Mouse (Mus musculus) thymus, postnatal 4 days (tissue): ENCODE results near the gene Fam162b.
A peak's percentile ranks its signal among the peaks of the same experiment; 100 is the strongest.

Source experiments
- DNase-seq: peaks from one replicate; pipeline ENCODE4 v3.0.0; 2021

Fam162b gene

DNA sequence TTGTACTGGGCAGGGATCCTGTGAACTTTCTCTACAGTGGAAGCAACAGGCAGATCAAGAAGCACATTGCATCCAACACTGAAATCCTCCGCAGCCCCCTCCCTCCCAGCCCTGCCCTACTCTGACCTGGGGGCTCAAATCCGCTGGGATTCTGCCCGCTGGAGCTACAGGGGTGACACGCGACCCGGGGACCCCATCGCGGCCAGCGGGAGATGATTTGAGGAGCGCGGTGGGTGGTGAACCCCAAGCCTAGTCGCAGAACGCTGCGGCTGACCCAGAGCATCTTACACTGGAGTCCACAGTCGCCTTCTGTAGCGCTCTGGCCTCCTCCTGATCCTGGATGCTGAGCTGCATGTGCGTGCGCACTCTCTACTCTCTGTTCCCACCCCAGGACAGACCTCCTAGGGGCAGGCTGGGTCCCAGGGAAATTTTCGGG lies at the start of gene Fam162b:
Gene Fam162b, minus strand, starts transcription at position 379 of the 436 bp plus-strand sequence.
- no peak for DNase-seq

DNA sequence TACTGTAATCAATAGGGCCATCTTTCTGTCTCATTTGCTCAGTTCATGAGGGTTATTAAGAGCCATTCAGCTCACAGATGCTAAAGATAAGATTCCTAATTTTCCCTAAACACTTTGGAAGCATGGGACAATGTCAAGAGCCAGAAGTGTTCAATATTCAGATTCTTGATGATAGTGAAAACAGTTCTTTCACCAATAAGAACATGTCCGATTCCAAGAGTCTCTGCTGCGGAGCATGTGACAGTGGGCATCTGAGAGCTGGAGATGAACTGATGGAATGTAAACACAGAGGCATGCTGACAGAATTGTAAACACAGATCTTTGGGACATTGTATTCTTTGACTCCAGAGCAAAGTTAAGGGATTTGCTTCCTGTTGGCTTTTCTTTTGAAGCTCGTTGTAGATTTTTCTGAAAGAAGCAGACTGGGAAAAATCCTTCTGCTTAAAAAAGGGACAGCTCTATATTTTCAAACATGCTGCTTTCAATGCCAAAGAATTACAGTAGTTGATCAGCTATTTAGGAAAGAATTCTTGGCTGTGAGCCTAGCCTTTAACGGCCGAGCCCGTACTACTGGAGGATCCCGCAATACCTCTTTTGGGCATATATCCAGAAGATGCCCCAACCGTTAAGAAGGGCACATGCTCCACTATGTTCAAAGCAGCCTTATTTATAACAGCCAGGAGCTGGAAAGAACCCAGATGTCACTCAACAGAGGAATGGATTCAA lies 41.3 kb upstream of the Fam162b start, which contains the start of gene Gprc6a:
Gene Gprc6a, minus strand, starts transcription at position 51 of the 726 bp plus-strand sequence.
- DNase-seq = no peak

DNA sequence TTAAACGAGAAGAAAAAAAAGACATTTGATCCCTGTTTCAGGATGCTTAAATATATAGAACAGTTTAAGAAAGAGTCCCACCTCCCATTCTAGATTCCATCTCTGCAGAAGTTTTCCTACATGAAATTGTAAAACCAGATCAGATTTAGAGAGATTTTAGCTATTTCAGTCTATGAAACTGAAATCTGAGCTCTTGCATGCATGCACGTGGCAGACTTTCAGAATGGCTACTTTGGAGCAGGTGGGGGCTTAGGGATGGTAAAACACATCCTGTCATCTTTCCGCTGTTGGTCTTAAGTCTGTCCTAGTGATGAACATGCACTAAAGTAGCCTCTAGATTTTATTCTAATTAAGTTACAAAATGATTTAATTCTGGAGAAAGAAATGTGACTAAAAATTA lies 30.9 kb upstream of the Fam162b start:
- no peak for DNase-seq

DNA sequence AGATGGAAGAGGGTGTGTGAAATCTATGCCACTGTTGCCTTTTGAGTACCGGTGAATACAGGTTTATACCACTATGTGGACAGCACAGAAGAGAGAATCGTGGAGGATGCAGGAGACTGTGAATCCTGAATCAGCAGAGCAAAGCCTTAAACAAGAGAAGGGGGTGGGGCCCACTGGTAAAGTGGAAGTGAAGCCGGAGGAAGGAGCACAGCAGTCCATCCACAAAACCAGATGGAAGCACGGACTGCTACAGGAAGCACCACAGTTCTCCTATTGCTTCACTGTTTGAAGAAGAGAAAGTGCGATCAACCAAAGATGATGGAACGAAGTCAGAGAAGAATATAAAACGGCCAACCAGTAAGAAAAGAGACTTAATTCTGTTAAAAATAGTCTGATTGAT lies 29.8 kb upstream of the Fam162b start:
- DNase-seq = no peak

DNA sequence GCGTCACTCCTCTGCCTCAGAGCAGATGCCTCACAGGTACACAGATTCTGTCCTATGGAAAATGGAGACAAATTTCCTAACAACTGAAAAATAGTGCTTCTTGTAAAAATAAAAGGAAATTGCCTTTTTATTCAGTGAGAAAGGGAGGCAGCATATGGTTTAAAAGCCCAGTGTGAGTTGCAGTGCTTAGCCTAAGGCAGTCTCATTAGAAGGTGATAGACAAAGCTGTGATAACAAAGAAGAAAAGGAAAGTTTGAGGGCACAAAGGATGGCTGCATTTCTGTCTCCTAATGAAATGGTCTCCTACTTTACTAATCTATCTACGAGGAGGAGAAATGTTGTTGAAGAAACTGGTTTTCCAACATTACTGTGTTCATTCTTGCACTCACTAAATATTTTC lies 28.2 kb upstream of the Fam162b start:
- no peak for DNase-seq

DNA sequence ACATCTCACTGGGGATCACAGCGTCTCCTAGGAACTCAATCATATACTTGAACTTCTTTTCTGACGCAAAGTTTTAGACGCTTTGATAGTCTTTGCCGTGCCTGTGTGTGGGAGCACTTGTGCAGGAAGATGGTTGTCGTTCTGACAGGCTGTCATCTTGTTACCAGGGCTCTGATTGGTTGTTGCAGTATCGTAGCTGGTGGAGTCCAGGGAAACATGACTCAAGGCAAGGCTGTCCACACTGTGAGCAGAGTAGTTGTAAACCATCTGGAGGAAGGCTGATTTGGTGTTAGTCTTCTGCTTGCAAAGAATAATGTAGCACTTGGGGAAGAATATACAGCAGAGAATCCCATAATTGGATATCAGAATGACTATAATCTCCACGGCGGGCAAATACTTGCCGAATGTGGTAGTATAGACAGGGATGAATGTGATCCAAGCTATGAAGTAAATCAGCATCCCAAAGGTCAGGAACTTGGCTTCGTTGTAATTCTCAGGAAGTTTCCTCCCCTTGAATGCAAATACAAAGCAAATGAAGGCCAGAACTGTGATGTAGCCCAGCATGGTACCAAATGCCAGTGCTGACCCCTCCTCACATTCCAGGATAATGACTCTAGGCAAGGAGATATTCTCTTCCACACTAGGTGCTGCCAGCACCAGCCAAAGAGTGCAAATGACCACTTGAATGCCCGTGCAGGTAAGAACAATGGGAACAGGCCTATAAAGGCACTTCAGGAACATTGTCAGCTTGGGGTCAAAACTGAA lies 24.7 kb upstream of the Fam162b start:
- DNase-seq = no peak

DNA sequence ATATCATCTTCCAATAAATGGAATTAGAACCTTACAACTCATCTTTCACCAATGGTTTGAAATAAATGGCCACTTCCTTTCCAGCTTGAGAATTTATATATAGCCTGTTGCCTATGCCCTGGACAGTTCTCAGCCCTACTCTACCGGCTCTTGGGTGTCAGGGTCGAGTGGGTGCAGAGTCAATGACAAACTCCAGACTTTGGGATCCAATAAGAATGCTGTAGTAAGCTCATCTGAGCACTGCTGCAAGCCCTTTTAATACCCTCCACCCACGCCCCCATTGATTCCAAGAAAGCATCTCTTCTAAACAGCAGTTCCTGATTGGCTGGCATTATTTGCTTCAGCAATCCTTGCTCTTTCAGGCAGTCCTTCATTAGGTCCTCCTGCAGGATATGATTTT lies 23.1 kb upstream of the Fam162b start:
- no peak for DNase-seq

DNA sequence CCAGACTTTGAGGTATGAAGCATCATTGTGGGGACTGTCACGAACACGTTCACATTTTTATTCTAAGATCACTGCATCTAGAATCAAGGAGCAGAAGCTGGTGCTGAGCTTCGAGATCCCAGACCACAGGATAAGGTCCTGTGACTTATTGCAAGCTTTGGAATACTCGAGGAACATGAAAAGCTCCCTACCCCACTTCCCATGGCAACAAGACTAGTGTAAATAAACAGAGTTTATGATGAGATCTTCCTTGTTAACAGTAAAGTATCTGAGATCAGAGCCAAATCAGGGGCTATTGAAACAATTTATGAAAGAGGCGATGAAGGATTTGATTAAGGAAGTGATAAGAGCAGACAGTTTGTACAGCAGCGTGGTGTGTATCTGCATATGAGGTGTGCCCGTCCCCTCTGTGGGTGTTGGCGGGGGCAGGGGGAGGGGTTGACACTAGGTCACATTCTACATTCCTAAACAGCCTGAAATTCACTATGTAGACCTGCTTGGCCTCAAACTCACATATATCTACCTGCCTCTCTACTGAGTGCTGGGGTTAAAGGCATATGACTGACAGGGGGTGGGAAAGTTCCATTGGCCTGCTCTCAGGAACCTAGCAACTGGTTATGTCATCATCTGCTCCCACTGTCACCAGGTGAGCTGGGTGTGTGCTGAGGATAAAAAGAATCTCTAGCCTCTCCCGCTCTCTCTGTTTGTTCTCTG lies 21.8 kb upstream of the Fam162b start:
- no peak for DNase-seq

DNA sequence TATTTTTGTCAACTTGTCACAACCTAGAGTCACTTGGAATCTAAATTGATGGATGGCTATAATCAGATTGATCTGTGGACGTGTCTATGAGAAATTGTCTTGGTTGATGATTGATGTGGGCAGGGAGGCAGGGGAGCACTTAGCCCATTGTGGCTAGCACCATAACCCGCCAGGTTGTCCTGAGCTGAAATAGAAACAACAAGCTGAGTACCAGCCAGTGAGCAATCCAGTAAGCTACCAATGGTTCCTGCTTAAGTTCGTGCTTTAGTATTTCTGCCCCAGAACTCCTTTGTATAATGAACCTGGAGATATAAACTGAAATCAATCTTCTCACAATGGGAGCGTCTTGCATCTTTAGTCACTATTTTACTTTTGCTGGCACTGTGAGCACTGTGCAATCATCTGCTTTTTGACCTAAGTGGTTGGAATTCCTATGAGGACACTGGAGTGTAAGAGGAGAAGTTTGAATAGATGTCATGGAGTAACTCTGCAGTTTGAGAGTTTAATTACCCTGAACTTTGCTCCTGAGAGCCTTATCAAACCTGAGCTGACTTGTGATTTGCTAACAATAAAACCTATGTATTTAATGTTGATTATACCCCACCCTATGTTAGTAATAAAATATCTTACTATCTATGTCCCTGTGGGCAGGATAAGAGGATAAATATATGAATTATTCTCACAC lies 19.6 kb upstream of the Fam162b start:
- DNase-seq = no peak

DNA sequence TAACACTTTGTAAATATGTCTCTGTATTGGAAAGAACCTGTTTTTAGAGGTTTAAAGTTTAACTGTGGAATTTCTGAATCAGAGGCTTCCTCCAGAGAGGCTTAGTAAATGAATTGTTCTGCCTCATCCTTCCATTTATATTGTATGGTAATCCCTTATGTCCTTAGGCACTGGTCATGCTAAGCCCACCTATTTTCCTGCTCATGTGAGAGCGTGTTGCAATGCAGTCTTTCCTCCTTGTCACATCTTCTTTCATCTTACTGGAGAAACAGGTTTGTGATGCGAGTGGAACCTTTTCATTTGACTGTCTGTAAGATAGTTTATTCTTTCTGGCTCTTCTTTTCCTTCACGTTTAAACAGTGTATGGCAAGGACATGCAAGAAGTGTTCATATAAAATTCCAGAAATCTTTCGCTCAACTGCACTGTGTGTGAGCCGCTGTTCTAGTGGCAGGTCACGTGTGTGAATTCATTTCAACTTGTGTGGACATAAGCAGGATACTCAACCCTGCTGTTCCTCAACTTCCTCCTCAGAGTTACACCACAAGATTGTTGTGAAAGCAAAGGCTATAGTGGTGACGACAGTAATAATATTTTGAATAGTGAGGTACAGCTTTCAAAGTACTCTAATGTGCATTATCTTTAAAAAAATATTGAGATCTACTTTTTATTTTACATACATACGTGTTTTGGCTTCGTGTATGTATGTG lies 6.8 kb upstream of the Fam162b start:
- DNase-seq = no peak

DNA sequence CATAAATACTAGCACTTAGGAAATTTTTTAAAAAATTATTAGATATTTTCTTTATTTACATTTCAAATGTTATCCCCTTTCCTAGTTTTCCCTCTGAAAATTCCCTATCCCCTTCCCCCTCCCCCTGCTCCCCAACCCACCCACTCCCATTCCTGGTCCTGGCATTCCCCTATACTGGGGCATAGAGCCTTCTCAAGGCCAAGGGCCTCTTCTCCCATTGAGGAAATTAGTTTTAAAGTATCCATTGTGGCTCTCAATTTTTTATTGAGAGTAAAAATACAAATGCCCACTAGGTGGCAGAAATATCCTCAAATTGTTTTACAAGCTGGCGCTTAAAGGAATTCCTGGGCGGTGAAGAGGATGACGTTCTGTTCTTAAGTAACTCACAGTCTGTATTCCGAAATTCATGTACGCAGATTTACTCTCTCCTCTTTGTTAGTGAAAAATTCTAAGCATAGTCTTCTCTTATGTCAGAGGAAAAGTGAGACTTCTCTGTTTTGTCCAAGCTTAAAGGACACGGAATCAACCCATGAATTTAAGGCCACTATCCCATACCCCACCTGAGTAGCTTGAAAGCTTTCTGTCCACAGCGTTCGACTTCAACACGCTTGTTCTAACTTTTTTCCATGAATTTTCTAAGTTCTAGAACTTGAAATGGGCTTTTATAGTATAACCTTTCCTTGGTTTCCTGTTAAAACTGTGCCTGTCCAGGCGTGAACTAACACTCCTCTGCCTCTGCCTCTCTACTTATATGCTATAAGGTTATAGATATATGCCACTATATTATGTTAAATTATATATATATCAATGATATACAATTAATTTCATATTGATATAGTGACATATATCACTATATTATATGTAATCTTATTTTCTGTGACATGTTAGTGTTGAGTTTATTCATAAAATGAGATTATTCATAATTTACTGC lies 4.9 kb upstream of the Fam162b start:
- no peak for DNase-seq

DNA sequence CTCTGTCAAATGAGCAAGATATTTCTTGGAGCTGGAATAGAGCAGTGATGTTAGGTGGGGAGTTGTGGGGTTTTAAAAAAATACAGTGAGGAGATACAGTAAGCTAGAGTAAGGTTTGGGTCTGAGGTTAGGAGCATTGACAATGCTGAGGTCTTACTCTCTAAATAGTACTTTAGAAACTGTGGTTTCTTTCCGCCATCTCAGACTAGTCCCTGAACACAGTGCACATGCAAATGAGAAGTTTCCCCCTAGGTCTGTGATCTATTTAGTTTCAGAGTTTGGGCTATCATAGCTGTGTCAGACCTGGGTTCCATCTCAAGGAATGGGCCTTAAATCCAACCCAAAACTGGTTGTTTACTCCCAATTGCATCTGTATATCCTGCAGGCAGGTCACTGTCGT lies 1.3 kb upstream of the Fam162b start:
- no peak for DNase-seq

DNA sequence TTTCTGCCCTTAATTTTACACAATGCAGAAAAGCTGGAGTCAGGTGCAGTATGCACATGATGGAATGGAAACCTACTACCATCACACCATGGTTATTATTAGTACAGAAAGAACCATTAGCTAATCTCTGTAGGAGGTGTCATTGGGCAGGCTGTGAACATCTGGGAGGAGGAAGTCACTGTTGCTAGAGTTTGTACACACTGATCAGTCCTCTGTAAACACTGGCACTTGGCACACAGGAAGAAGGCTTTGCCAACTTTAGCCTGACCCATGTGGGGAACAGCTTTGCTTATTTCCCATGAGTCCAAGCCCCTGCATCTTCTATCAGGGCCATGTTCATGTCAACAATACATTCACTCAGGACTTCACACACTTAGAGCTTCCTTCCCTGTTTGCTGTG lies 5.4 kb downstream of the Fam162b start:
- DNase-seq = no peak

DNA sequence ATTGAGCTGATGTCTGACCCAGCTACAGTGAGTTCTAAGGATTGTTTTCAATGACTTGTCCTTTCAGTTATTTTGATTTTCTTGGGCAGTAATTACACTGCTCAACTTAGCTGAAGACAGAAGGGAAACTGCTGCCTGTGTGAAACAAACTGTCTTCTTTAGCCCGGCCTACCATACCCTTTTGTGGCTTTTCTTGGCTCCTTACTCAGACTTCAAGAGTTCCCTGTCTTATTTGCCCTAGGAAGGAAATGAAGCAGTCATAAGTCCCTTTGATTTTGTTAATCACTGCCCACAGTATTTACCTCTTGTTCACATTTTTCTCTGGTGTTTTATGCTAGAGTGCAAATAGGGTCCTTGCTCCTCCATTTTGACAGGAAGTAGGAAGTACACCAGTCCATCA lies 5.9 kb downstream of the Fam162b start:
- DNase-seq = no peak

DNA sequence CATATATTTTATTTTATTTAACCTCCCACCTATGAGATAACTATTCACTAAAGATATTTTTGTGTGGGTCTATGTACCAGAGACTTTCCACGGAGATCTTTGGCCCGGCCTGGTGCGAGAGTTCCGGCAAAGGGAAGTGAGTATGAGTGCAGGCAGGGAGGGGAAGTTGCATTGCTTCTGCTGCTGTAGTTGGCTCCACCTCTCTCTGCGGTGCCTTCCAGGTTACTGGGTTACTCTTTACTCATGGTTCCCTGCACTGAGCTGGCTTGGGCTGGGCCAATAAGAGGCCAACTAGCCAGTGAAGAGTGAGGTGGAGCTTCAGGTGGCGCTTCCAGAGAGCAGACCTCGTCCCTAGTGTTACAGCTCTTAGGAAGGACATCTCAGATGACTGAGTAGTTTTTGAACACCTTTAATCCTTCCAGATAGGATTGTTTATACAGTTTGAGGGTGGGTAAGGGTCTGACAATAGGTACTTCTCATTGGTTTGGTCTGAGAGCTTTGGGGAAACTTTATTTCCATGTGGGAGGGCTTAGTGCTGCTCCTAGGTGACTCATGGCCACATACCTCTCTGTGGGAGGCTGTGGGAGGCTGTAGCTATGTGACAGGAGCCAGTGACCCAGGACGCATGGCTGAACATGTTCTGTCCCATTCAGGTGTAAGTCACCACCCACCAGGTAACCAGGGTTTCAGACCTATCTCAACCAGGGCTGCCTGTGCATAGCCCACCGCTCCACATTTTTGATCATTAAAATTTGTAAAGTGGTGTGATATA lies 18.9 kb downstream of the Fam162b start:
- DNase-seq = no peak

DNA sequence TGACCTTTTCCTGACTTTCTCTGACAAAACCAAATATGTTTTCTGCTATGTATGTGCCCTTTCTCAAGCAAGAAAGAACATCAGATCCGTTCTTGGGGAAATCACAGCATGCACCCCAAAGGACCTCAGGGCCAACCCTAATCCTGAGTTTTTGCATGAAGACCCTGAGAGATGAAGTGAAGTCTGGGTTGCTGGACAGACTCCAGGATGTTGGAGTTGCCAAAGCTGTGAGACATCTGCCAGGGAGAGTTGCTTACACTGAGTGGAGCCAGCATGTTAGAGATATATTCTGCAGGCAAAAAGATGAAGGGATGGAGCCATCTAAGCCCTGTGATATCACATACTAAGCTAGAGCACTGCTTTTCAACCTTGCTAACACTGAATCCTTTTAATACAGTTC lies 34.3 kb downstream of the Fam162b start:
- DNase-seq = no peak

DNA sequence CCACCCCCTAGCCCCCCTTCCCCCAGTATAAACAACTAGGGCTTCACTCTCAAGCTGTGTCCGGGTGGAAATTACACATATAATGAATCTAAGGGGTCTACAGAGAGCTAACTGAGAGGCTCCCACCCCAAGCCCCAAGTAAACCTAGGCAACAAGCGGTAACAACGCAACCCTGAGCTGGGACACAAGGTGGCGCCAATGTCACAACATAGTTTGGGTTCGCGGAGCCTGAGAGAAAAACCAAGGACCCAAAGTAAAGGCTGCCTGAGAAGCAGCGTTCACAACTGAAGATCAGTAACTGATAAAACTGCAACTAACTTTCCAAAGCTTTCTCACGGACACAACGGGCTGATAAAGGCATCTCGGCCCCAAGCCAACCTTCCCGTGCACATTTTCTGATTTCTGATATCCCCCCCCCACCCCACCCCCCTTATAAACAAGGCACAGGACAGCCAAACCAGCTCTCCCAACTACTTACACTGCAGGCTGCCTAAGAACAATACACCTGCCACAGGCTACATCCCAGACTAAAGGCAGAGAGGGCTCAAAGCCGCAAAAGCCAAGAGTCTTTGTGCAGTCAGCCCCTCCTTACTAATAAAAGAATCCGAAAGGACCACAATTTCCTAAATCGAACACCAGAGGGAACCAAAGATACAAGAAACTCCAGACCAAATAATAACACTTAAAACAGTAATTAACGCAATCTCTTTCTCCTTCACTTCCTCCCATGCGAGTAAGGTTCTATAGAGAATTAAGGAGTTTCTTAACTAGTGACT lies 36.8 kb downstream of the Fam162b start:
- DNase-seq = peak; percentile 75
